ENCODE assay signal across 8 mouse cellular contexts in the genomic region with DNA sequence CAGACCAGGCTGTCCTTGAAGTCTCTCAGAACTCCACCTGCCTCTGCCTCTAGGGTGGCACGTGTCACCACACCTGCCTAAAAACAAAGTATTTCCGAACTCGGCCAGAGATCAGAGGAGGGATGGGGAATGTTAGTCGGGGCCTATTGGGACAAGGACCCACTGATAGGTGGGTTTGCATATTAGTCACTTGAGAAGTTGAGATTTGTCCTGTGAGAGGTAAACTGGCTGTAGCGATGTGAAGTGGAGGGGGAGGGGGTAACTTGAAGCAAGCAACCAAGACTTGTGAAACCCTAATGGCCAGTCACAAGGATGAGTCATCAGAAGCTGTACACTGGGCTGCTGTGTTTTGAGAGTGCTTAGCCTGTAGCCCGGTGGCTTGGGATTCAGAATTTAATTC. TPM values are rescaled to one million over a fixed set of nuclear protein-coding genes. Genes with fewer than 3 reads are reported as not detected.
A peak's percentile ranks its signal among the peaks of the same experiment; 100 is the strongest.
DNase-seq lines count a peak whose midpoint lies in the region; ATAC-seq lines count a peak whose summit lies in the region.

No protein-coding gene starts in this region.

- H3K4me1 ChIP-seq in kidney, embryonic 15.5 days, result peaks cover 29% of the 10 kb centered on the region
- H3K4me1 ChIP-seq in stomach, embryonic 14.5 days (ENCODE audit: control insufficient read depth, insufficient read depth, low read length), result peaks cover 7% of the 10 kb centered on the region; the same call in 1 of the 2 replicates

- H3K9me3 ChIP-seq in kidney, embryonic 15.5 days (replicated peaks), result no peaks in the 10 kb centered on the region
- no peaks in the 10 kb centered on the region for H3K9me3 ChIP-seq in stomach, embryonic 14.5 days (ENCODE audit: control insufficient read depth, low read depth, low read length)

- peak overlapping the region; percentile 90 for H3K4me2 ChIP-seq in kidney, embryonic 15.5 days
- H3K4me2 ChIP-seq in stomach, embryonic 14.5 days (replicated peaks; ENCODE audit: low read depth, low read length), result peak overlapping the region; percentile 52

- no peaks in the 10 kb centered on the region for H3K27me3 ChIP-seq in kidney, embryonic 15.5 days
- no peaks in the 10 kb centered on the region for H3K27me3 ChIP-seq in stomach, embryonic 14.5 days (ENCODE audit: control insufficient read depth, insufficient read depth, low read length)

- DNase-seq in layer of hippocampus, adult 9-11 months, result peak; percentile 31
- no peak for DNase-seq in layer of hippocampus, postnatal 36 days
- DNase-seq in heart, adult 9 months (ENCODE audit: low spot score in 2 of 2), result peak; percentile 42 to 47
- DNase-seq in lung, postnatal 25 days (ENCODE audit: low spot score), result peak; percentile 81
- no peak for DNase-seq in frontal cortex, postnatal 14 days (ENCODE audit: low spot score in 2 of 2)

- H3K36me3 ChIP-seq in kidney, embryonic 15.5 days, result peaks cover 21% of the 10 kb centered on the region
- H3K36me3 ChIP-seq in stomach, embryonic 14.5 days (ENCODE audit: control insufficient read depth, insufficient read depth, low read length), result peaks cover 10% of the 10 kb centered on the region

- ATAC-seq in common myeloid progenitor, adult 5-6 weeks (replicated peaks; ENCODE audit: low read depth, poor library complexity, severe bottlenecking), result peak; percentile 42
- ATAC-seq in kidney, embryonic 15.5 days (replicated peaks; ENCODE audit: low FRiP score), result no peak
- ATAC-seq in stomach, embryonic 14.5 days (ENCODE audit: insufficient number of reproducible peaks, insufficient read depth, low FRiP score, low read depth), result no peak

- 6% methylated on average over 6 of the region's 6 CpGs for WGBS in kidney, embryonic 15.5 days
- 12% methylated on average over 6 of the region's 6 CpGs for WGBS in stomach, embryonic 14.5 days

- peak overlapping the region; percentile 92 for H3K4me3 ChIP-seq in kidney, embryonic 15.5 days (replicated peaks)
- peak overlapping the region; percentile 96 for H3K4me3 ChIP-seq in stomach, embryonic 14.5 days (ENCODE audit: low read depth, low read length)

- peak overlapping the region; percentile 29; the same call in 1 of the 2 replicates for H3K9ac ChIP-seq in kidney, embryonic 15.5 days
- H3K9ac ChIP-seq in stomach, embryonic 14.5 days (replicated peaks; ENCODE audit: low read depth, low read length), result no peak overlapping the region

- no peak overlapping the region for H3K27ac ChIP-seq in kidney, embryonic 15.5 days
- no peak overlapping the region for H3K27ac ChIP-seq in stomach, embryonic 14.5 days (ENCODE audit: low read length)

RNA-seq across cellular contexts. Expression of gene BC049762, which starts 1.5 kb away (rescaled TPM):
- total RNA-seq in layer of hippocampus, postnatal 36 days (2021), result not detected
- not detected in 2 replicates for total RNA-seq in common myeloid progenitor, adult 5-6 weeks (2017)
- polyA plus RNA-seq in kidney, embryonic 15.5 days (2015; fragmentation: Nextera tagmentation; extraction: Ambion mirVana), result 0.84 and 1.4 TPM in 2 replicates
- polyA plus RNA-seq in stomach, embryonic 14.5 days (2014; fragmentation: Nextera tagmentation; extraction: Ambion mirVana), result 0.35 and 0.48 TPM in 2 replicates

RNA-seq across cellular contexts. Expression of gene Clk4, which starts 2.8 kb away (rescaled TPM):
- 100 to 1,000 TPM; 130 to 140 TPM for total RNA-seq in layer of hippocampus, postnatal 36 days (2021)
- 181 and 198 TPM in 2 replicates for total RNA-seq in common myeloid progenitor, adult 5-6 weeks (2017)
- polyA plus RNA-seq in kidney, embryonic 15.5 days (2015; fragmentation: Nextera tagmentation; extraction: Ambion mirVana), result 110 and 121 TPM in 2 replicates
- 140 and 141 TPM in 2 replicates for polyA plus RNA-seq in stomach, embryonic 14.5 days (2014; fragmentation: Nextera tagmentation; extraction: Ambion mirVana)

RNA-seq across cellular contexts. Expression of gene Col23a1, which starts 25.4 kb away (rescaled TPM):
- total RNA-seq in layer of hippocampus, postnatal 36 days (2021), result 1 to 10 TPM; 4.2 to 4.9 TPM
- 0.18 TPM in 1 of 2 replicates, not detected in the other for total RNA-seq in common myeloid progenitor, adult 5-6 weeks (2017)
- polyA plus RNA-seq in kidney, embryonic 15.5 days (2015; fragmentation: Nextera tagmentation; extraction: Ambion mirVana), result 9.6 and 11.5 TPM in 2 replicates
- 21.6 and 23.2 TPM in 2 replicates for polyA plus RNA-seq in stomach, embryonic 14.5 days (2014; fragmentation: Nextera tagmentation; extraction: Ambion mirVana)

RNA-seq across cellular contexts. Expression of gene Gm12569, which starts 44.1 kb away (rescaled TPM):
- not detected for total RNA-seq in layer of hippocampus, postnatal 36 days (2021)
- not detected in 2 replicates for total RNA-seq in common myeloid progenitor, adult 5-6 weeks (2017)
- not detected in 2 replicates for polyA plus RNA-seq in kidney, embryonic 15.5 days (2015; fragmentation: Nextera tagmentation; extraction: Ambion mirVana)
- not detected in 2 replicates for polyA plus RNA-seq in stomach, embryonic 14.5 days (2014; fragmentation: Nextera tagmentation; extraction: Ambion mirVana)

Comparison
In these comparisons a context has a peak if more than half of its experiments do, and no peak if none do; other contexts are left out.
1. DNase-seq: peak in layer of hippocampus, adult 9-11 months (single experiment), heart, adult 9 months (2 of 2) and lung, postnatal 25 days (single experiment); none in layer of hippocampus, postnatal 36 days (0 of 2) and frontal cortex, postnatal 14 days (0 of 2).